Mouse (Mus musculus) cerebellum, adult 11-12 months (tissue): Measurements from ENCODE around the gene Atp6v0d1.
"Not testable (repeated sequence)": the region's sequence is repeated elsewhere in the genome, so short reads cannot be mapped to it uniquely, and the experiment has no call there.

Experiments used
- DNase-seq: peaks from one replicate; pipeline ENCODE4 v3.0.0; 2022

Gene Atp6v0d1

GRCm38 (mm10) chr8:105565952-105566702 is at the start of gene Atp6v0d1:
Gene Atp6v0d1 (minus strand): TSS chr8:105566047.
- DNase-seq, result peak; percentile 100

- DNase-seq, result peak; percentile 33
Observed at GRCm38 (mm10) chr8:105613830-105614511, 48.1 kb upstream of the Atp6v0d1 start.

GRCm38 (mm10) chr8:105613037-105613436 is 47.2 kb upstream of the Atp6v0d1 start:
- peak; percentile 34 for DNase-seq

GRCm38 (mm10) chr8:105611836-105612235 is 46.0 kb upstream of the Atp6v0d1 start:
- DNase-seq, result no peak

- no peak for DNase-seq
Observed at GRCm38 (mm10) chr8:105609771-105610170, 43.9 kb upstream of the Atp6v0d1 start.

- no peak for DNase-seq
Observed at GRCm38 (mm10) chr8:105609355-105609754, 43.5 kb upstream of the Atp6v0d1 start.

- DNase-seq, result peak; percentile 38
Observed at GRCm38 (mm10) chr8:105607684-105608083, 41.8 kb upstream of the Atp6v0d1 start.

GRCm38 (mm10) chr8:105607062-105607461 is 41.2 kb upstream of the Atp6v0d1 start:
- DNase-seq, result no peak

GRCm38 (mm10) chr8:105606189-105607023 is 40.6 kb upstream of the Atp6v0d1 start:
- DNase-seq, result peak; percentile 82

- peak; percentile 49 for DNase-seq
Observed at GRCm38 (mm10) chr8:105605491-105606188, 39.8 kb upstream of the Atp6v0d1 start.

GRCm38 (mm10) chr8:105604804-105605381 is 39.0 kb upstream of the Atp6v0d1 start, which contains the start of gene Ripor1:
Gene Ripor1 (plus strand): TSS chr8:105605255.
- peak; percentile 70 for DNase-seq

GRCm38 (mm10) chr8:105602540-105602939 is 36.7 kb upstream of the Atp6v0d1 start:
- not testable (repeated sequence) for DNase-seq

GRCm38 (mm10) chr8:105601301-105601700 is 35.5 kb upstream of the Atp6v0d1 start:
- DNase-seq, result no peak

- no peak for DNase-seq
Observed at GRCm38 (mm10) chr8:105598777-105599176, 32.9 kb upstream of the Atp6v0d1 start.

- peak; percentile 42 for DNase-seq
Observed at GRCm38 (mm10) chr8:105596362-105597034, 30.7 kb upstream of the Atp6v0d1 start.

- no peak for DNase-seq
Observed at GRCm38 (mm10) chr8:105594451-105595242, 28.8 kb upstream of the Atp6v0d1 start.

GRCm38 (mm10) chr8:105593859-105594258 is 28.0 kb upstream of the Atp6v0d1 start:
- DNase-seq, result no peak

GRCm38 (mm10) chr8:105592431-105592830 is 26.6 kb upstream of the Atp6v0d1 start:
- DNase-seq, result no peak

- no peak for DNase-seq
Observed at GRCm38 (mm10) chr8:105579719-105580118, 13.9 kb upstream of the Atp6v0d1 start.

GRCm38 (mm10) chr8:105575538-105575937 is 9.7 kb upstream of the Atp6v0d1 start:
- no peak for DNase-seq

GRCm38 (mm10) chr8:105574741-105575140 is 8.9 kb upstream of the Atp6v0d1 start:
- DNase-seq, result no peak
